27 mouse cellular contexts compared by ENCODE assay signal in genomic region chr2:178954420-178955067, GRCm38 (mm10).
DNase-seq lines count a peak whose midpoint lies in the region; ATAC-seq lines count a peak whose summit lies in the region.
"Had no signal": no experiment of that assay in that cellular context is flagged by ENCODE, and none has a peak within 500 bp of the region (broad histone marks: within the 10 kb centered on the region; RNA-seq: fewer than 3 reads in every experiment).

No protein-coding gene starts in this region.

- DNase-seq in frontal cortex, postnatal 36 days (ENCODE audit: low spot score in 2 of 2): no peak
- peak; percentile 6 to 9 for DNase-seq in kidney, postnatal 36 days
- DNase-seq in brain, adult 2 months (ENCODE audit: low read depth, low spot score): peak; percentile 69
- DNase-seq in spleen, postnatal 4 days (ENCODE audit: low spot score in 2 of 2): no peak
- DNase-seq: adrenal gland, postnatal 25 days; cerebellum, adult 2 months; cerebellum, postnatal 14 days; gastrocnemius, postnatal 36 days; layer of hippocampus, adult 9-11 months; liver, postnatal 0 days; retina, postnatal 1 day; right cerebral cortex, postnatal 25 days; thymus, adult 2 months; thymus, postnatal 36 days had no signal

- no peaks in the 10 kb centered on the region for H3K27me3 ChIP-seq in kidney, embryonic 16.5 days (ENCODE audit: insufficient read depth, low read length)
- H3K27me3 ChIP-seq in intestine, embryonic 15.5 days (replicated peaks): no peaks in the 10 kb centered on the region
- H3K27me3 ChIP-seq: hindbrain, embryonic 12.5 days; kidney, embryonic 15.5 days; limb, embryonic 13.5 days; liver, embryonic 12.5 days; midbrain, embryonic 13.5 days; neural tube, embryonic 15.5 days had no signal

- no peak overlapping the region for H3K4me2 ChIP-seq in kidney, embryonic 16.5 days (replicated peaks; ENCODE audit: low read depth, low read length)
- no peak overlapping the region for H3K4me2 ChIP-seq in intestine, embryonic 15.5 days (replicated peaks)
- H3K4me2 ChIP-seq: heart, embryonic 11.5 days; hindbrain, embryonic 12.5 days; kidney, embryonic 15.5 days; limb, embryonic 13.5 days; liver, embryonic 12.5 days; midbrain, embryonic 13.5 days; neural tube, embryonic 15.5 days had no signal

- 62% methylated on average over 2 of the region's 2 CpGs for WGBS in kidney, embryonic 16.5 days
- WGBS in intestine, embryonic 15.5 days: 58% methylated on average over 2 of the region's 2 CpGs

- H3K9ac ChIP-seq in kidney, embryonic 16.5 days (replicated peaks; ENCODE audit: low read length): no peak overlapping the region
- H3K9ac ChIP-seq in intestine, embryonic 15.5 days: no peak overlapping the region
- H3K9ac ChIP-seq: hindbrain, embryonic 12.5 days; kidney, embryonic 15.5 days; limb, embryonic 13.5 days; liver, embryonic 12.5 days; liver, postnatal 0 days; midbrain, embryonic 13.5 days; neural tube, embryonic 15.5 days had no signal

- H3K27ac ChIP-seq in kidney, embryonic 16.5 days (ENCODE audit: low read length): no peak overlapping the region
- H3K27ac ChIP-seq in intestine, embryonic 15.5 days: no peak overlapping the region
- H3K27ac ChIP-seq: hindbrain, embryonic 12.5 days; kidney, embryonic 15.5 days; limb, embryonic 13.5 days; liver, embryonic 12.5 days; macrophage; midbrain, embryonic 13.5 days; neural tube, embryonic 15.5 days; stomach, postnatal 0 days had no signal

- ATAC-seq in frontal cortex, adult (ENCODE audit: low TSS enrichment): peak; percentile 34; the same call in 1 of the 2 replicates
- no peak for ATAC-seq in kidney, embryonic 16.5 days (ENCODE audit: low FRiP score, low TSS enrichment)
- ATAC-seq in intestine, embryonic 15.5 days: peak; percentile 71
- ATAC-seq: liver, embryonic 12.5 days; liver, postnatal 0 days; lung, postnatal 0 days; midbrain, embryonic 13.5 days had no signal

- no peaks in the 10 kb centered on the region for H3K4me1 ChIP-seq in kidney, embryonic 16.5 days (ENCODE audit: insufficient read depth, low read length)
- H3K4me1 ChIP-seq in intestine, embryonic 15.5 days (replicated peaks): 0 out of 2 replicates have a peak, but pooled peaks cover 2% of the 10 kb centered on the region
- H3K4me1 ChIP-seq: kidney, embryonic 15.5 days; liver, embryonic 12.5 days had no signal

- H3K9me3 ChIP-seq in kidney, embryonic 16.5 days (ENCODE audit: low read length): no peaks in the 10 kb centered on the region
- no peaks in the 10 kb centered on the region for H3K9me3 ChIP-seq in intestine, embryonic 15.5 days
- H3K9me3 ChIP-seq: hindbrain, embryonic 12.5 days; kidney, embryonic 15.5 days; limb, embryonic 13.5 days; liver, embryonic 12.5 days; midbrain, embryonic 13.5 days; neural tube, embryonic 15.5 days had no signal

- no peaks in the 10 kb centered on the region for H3K36me3 ChIP-seq in kidney, embryonic 16.5 days (ENCODE audit: insufficient read depth, low read length)
- H3K36me3 ChIP-seq in intestine, embryonic 15.5 days: no peaks in the 10 kb centered on the region
- H3K36me3 ChIP-seq: hindbrain, embryonic 12.5 days; kidney, embryonic 15.5 days; limb, embryonic 13.5 days; liver, embryonic 12.5 days; midbrain, embryonic 13.5 days; neural tube, embryonic 15.5 days had no signal

- H3K4me3 ChIP-seq in kidney, embryonic 16.5 days (ENCODE audit: low read length): no peak overlapping the region
- H3K4me3 ChIP-seq in intestine, embryonic 15.5 days (replicated peaks): no peak overlapping the region
- H3K4me3 ChIP-seq: hindbrain, embryonic 12.5 days; kidney, embryonic 15.5 days; limb, embryonic 13.5 days; liver, embryonic 12.5 days; midbrain, embryonic 13.5 days; neural tube, embryonic 15.5 days had no signal

Comparison
In these comparisons a context has a peak if more than half of its experiments do, and no peak if none do; other contexts are left out.
1. DNase-seq: peak in kidney, postnatal 36 days (2 of 2) and brain, adult 2 months (single experiment); none in frontal cortex, postnatal 36 days (0 of 2) and spleen, postnatal 4 days (0 of 2).